Mouse (Mus musculus) liver, adult 2 months (tissue): Measurements from ENCODE around the gene Cops7a. TPM values are rescaled to one million over a fixed set of nuclear protein-coding genes. Genes with fewer than 3 reads are reported as not detected.

ENCODE experiments used
- DNase-seq: peaks from one replicate; pipeline ENCODE4 v3.0.0-alpha.2; 2011; ENCODE audit warnings: low read depth, low spot score; ENCODE audit errors: extremely low read depth
- H3K27ac ChIP-seq: fragments of 200-500 bp; replicated peaks from 2 replicates; pipeline ENCODE4 v1.5.1; 2012; ENCODE audit warnings: low read depth, mild to moderate bottlenecking, control low read depth, inconsistent platforms, low read length; ENCODE audit not compliant: insufficient read depth
- H3K27me3 ChIP-seq: fragments of 200-500 bp; 2 replicates; pipeline ENCODE4 v1.6.1; 2012; ENCODE audit warnings: mild to moderate bottlenecking, moderate library complexity, low read length, inconsistent platforms; ENCODE audit not compliant: control insufficient read depth, insufficient read depth
- H3K36me3 ChIP-seq: fragments of 200-500 bp; 2 replicates; pipeline ENCODE4 v1.6.1; 2012; ENCODE audit warnings: low read length, inconsistent platforms; ENCODE audit not compliant: control insufficient read depth, insufficient read depth
- H3K4me1 ChIP-seq: fragments of 200-500 bp; 2 replicates; pipeline ENCODE4 v1.6.1; 2011; ENCODE audit warnings: low read length; ENCODE audit not compliant: control insufficient read depth, insufficient read depth
- H3K4me3 ChIP-seq: fragments of 200-500 bp; 2 replicates; pipeline ENCODE4 v1.5.1; 2011; ENCODE audit warnings: low read depth, mild to moderate bottlenecking, control low read depth, low read length, moderate library complexity; ENCODE audit not compliant: insufficient read depth
- H3K79me2 ChIP-seq: fragments of 200-500 bp; 2 replicates; pipeline ENCODE4 v1.6.1; 2012; ENCODE audit warnings: inconsistent platforms, mild to moderate bottlenecking, low read length, moderate library complexity; ENCODE audit not compliant: control insufficient read depth, insufficient read depth
- H3K9ac ChIP-seq: fragments of 200-500 bp; 2 replicates; pipeline ENCODE4 v1.6.1; 2012; ENCODE audit warnings: low read depth, mild to moderate bottlenecking, control low read depth, inconsistent platforms, low read length
- CTCF ChIP-seq: fragments of 200-500 bp; IDR thresholded peaks from 2 replicates; pipeline ENCODE4 v1.5.1; 2011; ENCODE audit warnings: low read depth, low read length, control low read depth
- POLR2A ChIP-seq: fragments of 200-500 bp; IDR thresholded peaks from 2 replicates; pipeline ENCODE4 v1.6.1; 2011; ENCODE audit warnings: low read length, control low read depth; ENCODE audit not compliant: insufficient read depth; ENCODE audit errors: extremely low read depth
- WGBS: fragments of 180-500 bp; shearing (Covaris S2); methylation state at CpG from one replicate; pipeline ENCODE4 v1.1.7; 2018; 5-methylcytosine and 5-hydroxymethylcytosine counted together
- polyA plus RNA-seq: library from polyadenylated mRNA; depleted of rRNA; stranded (reverse); fragments of >200 nt; gene quantifications from 2 replicates; pipeline ENCODE4 v1.2.3, GENCODE M21; 2012
- total RNA-seq: library from RNA; depleted of rRNA; stranded (reverse); fragments of >200 nt; gene quantifications from 2 replicates; pipeline ENCODE4 v1.2.3, GENCODE M21; 2014

The Cops7a gene
- total and polyA plus RNA-seq, 2 experiments: 35.8 to 170 TPM

DNA sequence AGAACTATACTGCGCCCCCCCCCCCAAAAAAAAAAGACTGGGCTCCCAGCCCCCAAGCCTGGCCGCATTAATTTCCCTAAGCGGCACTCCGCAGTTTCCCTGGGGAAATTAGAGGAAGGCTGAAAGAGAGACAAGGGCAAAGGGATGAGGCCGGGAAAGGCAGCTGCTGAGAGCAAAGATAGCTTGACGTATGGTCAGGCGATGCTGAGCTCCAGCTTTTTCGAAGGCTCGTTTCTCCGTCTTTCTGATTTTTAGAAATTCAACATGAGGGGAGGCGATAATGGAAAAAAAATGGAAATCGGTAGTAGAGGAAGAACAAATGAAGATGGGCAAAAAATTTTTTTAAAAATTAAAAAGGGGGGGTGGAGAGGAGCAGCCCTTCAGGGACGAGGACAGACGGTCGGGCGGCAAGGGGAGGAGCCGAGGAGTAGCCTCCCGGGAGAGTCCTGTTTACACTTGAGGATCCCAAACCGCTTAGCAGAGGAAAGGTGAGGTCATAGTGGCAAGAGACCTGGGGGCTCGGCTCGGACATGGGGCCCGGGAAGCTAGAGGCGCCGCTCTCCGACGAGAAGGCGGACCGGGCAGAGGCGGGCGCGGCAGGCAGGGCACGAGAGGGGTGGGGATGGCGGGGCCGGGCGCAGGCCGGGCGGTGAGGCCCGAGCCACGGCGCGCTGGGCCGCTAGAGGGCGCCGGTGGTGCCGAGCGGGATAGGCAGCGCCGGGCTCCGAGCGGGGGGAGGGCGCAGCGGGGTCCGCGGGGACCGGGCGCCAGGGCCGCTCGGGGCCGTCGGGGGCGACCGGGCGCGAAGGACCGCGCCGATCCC is 48.4 kb downstream of the Cops7a start:
- Histone ChIP-seq H3K4me3 (peak overlapping the region; percentile 95), H3K9ac (peak overlapping the region; percentile 100), H3K4me1 (peaks cover 34% of the 10 kb centered on the region), H3K27ac (peak overlapping the region; percentile 94), H3K27me3 (no peaks in the 10 kb centered on the region), H3K36me3 (peaks cover 8% of the 10 kb centered on the region; the same call in 1 of the 2 replicates), H3K79me2 (peaks cover 2% of the 10 kb centered on the region; the same call in 1 of the 2 replicates)
- DNase-seq: no peak
- TF ChIP-seq POLR2A (0 out of 2 replicates have a peak, but pooled peaks have one; percentile 26), CTCF (peak; percentile 81)
- 2% methylated on average over 61 of the region's 67 CpGs for WGBS

DNA sequence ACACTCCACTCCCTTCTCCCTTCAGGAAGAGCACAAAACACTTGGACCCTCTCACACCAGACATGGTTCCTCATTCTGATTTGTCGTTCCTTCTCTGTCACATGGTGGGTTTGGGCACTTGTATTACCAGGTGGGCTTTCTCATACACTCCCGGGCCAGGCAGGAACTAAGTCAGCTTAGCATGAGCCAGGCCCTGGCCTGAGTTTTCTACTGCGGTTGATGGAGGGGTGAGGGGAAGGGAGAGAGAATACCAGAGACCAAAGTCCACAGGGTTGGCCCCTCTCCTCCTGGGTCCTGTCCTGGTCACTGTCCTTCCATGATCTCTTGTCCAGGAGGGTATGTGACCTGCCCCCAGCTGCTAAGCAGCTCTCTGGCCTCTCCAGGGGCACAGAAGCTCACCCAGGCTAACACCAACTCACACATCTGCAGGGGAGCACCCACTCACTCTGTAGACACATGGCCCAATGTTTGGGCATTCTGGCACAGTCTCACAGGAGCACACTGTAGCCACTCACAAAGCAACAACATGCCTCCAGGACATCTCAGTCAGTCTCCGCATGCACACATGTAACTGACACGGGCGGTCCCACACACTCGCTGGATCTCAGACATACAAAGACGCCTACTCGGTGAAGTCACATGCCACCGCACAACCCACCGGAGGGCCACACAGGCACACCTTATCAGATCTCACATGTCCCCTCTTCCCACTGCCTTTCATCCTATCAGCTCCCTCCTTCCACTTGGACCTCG is 49.2 kb downstream of the Cops7a start:
- peak overlapping the region; percentile 100 for H3K9ac ChIP-seq
- peak; percentile 92 for DNase-seq
- H3K27ac ChIP-seq: peak overlapping the region; percentile 94
- whole genome bisulfite sequencing: 6% methylated on average over 12 of the region's 12 CpGs
- TF ChIP-seq POLR2A (peak; percentile 67), CTCF (no peak)
- H3K4me3 ChIP-seq: peak overlapping the region; percentile 95
- H3K36me3 ChIP-seq: peaks cover 8% of the 10 kb centered on the region; the same call in 1 of the 2 replicates
- no peaks in the 10 kb centered on the region for H3K27me3 ChIP-seq
- H3K79me2 ChIP-seq: peaks cover 2% of the 10 kb centered on the region; the same call in 1 of the 2 replicates
- peaks cover 31% of the 10 kb centered on the region for H3K4me1 ChIP-seq

DNA sequence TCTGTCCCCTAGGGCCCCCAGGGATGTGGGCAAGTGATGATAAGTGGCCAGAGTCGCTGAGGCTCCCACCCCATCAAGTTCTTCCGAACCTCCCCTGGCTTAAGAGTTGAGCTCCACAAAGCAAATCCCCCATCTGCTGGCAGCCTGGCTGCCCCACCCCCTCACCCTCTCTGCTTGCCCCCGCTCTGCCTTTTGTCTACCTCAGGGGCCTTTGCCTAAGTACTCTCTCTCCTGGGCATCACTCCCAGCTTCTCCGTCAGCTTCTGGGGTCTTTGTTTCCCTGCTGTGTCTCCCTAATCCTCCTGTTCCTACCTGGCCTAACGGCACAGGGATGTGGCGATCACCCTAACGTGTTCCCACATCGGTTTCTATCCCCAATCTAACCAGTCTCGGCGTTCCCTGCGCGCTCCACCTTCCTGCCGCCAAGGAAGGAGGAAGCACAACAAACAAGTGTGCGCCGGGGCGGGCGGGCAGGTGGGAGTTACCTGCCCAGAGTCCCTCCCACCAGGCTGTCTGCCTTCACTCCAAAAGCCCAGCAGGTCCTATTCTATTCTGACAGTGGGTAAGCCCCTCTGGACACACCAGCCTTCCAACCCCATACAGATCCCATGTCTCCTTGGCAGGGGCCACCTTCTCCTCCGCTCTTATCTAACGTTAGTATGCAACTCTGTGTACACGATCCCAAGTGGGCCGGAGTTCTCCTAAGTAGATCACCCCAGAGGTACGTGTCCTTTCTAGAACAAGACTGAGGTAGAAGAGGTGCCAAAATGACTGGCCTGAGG is 50.0 kb downstream of the Cops7a start:
- peaks cover 8% of the 10 kb centered on the region; the same call in 1 of the 2 replicates for H3K36me3 ChIP-seq
- H3K4me1 ChIP-seq: peaks cover 28% of the 10 kb centered on the region
- H3K27me3 ChIP-seq: no peaks in the 10 kb centered on the region
- peak overlapping the region; percentile 100 for H3K9ac ChIP-seq
- TF ChIP-seq CTCF: no peak
- 0 out of 2 replicates have a peak, but pooled peaks have one; percentile 27 for TF ChIP-seq POLR2A
- H3K79me2 ChIP-seq: peaks cover 2% of the 10 kb centered on the region; the same call in 1 of the 2 replicates
- H3K27ac ChIP-seq: peak overlapping the region; percentile 94
- WGBS: 22% methylated on average over 22 of the region's 22 CpGs
- peak overlapping the region; percentile 95 for H3K4me3 ChIP-seq
- no peak for DNase-seq

DNA sequence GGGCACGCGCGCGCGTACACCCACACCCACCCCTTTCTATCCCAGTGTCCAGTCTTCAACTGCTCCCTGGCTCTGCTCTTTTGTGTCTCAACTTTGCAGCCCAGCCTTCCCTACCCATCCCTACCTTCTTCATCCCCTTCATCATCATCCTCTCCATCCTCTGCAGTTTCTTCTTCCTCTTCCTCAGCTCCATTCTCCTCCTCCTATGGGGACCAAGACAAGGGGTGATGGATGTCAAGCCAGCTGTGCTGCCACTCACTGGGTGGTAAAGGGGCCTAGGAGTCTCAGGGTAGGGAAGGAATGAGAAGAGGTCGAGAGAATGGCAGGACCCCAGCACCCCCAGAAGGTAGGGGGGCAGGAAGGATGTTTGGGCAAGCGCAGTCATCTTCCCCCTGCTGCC is 50.8 kb downstream of the Cops7a start:
- H3K4me1 ChIP-seq: peaks cover 28% of the 10 kb centered on the region
- no peaks in the 10 kb centered on the region for H3K27me3 ChIP-seq
- peaks cover 2% of the 10 kb centered on the region; the same call in 1 of the 2 replicates for H3K79me2 ChIP-seq
- TF ChIP-seq CTCF (no peak), POLR2A (0 out of 2 replicates have a peak, but pooled peaks have one; percentile 12)
- WGBS: 82% methylated on average over 7 of the region's 7 CpGs
- no peak for DNase-seq
- H3K36me3 ChIP-seq: peaks cover 8% of the 10 kb centered on the region; the same call in 1 of the 2 replicates
- H3K9ac ChIP-seq: peak overlapping the region; percentile 100; the same call in 1 of the 2 replicates
- H3K27ac ChIP-seq: peak overlapping the region; percentile 94
- H3K4me3 ChIP-seq: no peak overlapping the region

DNA sequence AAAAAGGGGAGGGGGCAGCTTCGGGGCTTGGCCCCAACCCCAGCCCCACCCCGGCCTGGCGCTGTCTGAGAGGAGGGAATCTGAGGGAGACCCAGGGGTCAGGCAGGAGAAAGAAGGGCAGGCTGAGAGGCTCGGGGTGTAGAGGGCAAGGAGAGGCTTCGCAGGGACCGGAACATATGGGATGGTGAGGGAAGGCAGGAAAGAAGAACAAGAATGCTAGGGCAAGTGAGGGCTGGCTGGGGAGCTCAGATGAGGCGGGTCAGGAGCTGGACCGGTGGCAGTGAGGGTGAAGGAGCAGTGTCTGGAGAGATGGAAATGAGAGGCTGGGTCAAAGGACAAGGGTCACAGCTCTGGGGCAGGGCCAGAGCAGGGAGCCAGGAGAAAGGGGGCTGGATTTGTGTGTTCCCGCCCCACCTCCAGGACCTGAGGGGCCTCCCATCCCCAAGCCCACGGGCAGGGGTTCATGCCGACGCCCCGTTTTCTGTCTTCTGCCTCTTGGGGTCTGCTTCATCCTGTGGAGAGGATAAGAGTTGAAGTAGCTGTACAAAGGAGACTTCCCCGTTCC is 51.5 kb downstream of the Cops7a start:
- WGBS: 51% methylated on average over 14 of the region's 14 CpGs
- peak overlapping the region; percentile 94 for H3K27ac ChIP-seq

More for the DNA sequence above, 51.5 kb downstream of the Cops7a start:
- H3K79me2 ChIP-seq: peaks cover 2% of the 10 kb centered on the region; the same call in 1 of the 2 replicates
- no peaks in the 10 kb centered on the region for H3K27me3 ChIP-seq
- no peak for TF ChIP-seq POLR2A
- TF ChIP-seq CTCF: no peak
- peaks cover 8% of the 10 kb centered on the region; the same call in 1 of the 2 replicates for H3K36me3 ChIP-seq
- no peak overlapping the region for H3K4me3 ChIP-seq
- no peak overlapping the region for H3K9ac ChIP-seq
- DNase-seq: peak; percentile 76
- peaks cover 28% of the 10 kb centered on the region for H3K4me1 ChIP-seq
